Mouse (Mus musculus) liver, postnatal 0 days (tissue): ENCODE results near the gene Macc1. TPM values are rescaled to one million over a fixed set of nuclear protein-coding genes. Genes with fewer than 3 reads are reported as not detected.

ENCODE experiments used
- ATAC-seq: fragments of 200-750 bp; cut with Nextera tagmentation; 2 replicates; pipeline ENCODE4 v1.8.0; 2017; ENCODE audit warnings: mild to moderate bottlenecking, moderate library complexity
- DNase-seq: peaks from one replicate; pipeline ENCODE4 v3.0.0-alpha.2; 2016
- H3K27ac ChIP-seq: fragments of 300-500 bp; sonication (generic); 2 replicates; pipeline ENCODE4 v1.5.1; 2014; ENCODE audit warnings: antibody characterized with exemption, moderate library complexity, mild to moderate bottlenecking, low read depth
- H3K27me3 ChIP-seq: fragments of 300-500 bp; sonication (generic); 2 replicates; pipeline ENCODE4 v1.6.1; 2014; ENCODE audit warnings: low read length, control low read depth, mixed read lengths; ENCODE audit not compliant: insufficient read depth
- H3K36me3 ChIP-seq: fragments of 300-500 bp; sonication (generic); replicated peaks from 2 replicates; pipeline ENCODE4 v1.6.1; 2014; ENCODE audit warnings: mild to moderate bottlenecking, control low read depth, low read length, moderate library complexity, mixed read lengths; ENCODE audit not compliant: insufficient read depth
- H3K4me1 ChIP-seq: fragments of 300-500 bp; sonication (generic); 2 replicates; pipeline ENCODE4 v1.6.1; 2014; ENCODE audit warnings: antibody characterized with exemption, mild to moderate bottlenecking, control low read depth; ENCODE audit not compliant: insufficient read depth
- H3K4me2 ChIP-seq: fragments of 300-500 bp; sonication (generic); 2 replicates; pipeline ENCODE4 v1.6.1; 2014; ENCODE audit warnings: low read depth, mild to moderate bottlenecking, low read length, moderate library complexity, mixed read lengths
- H3K4me3 ChIP-seq: fragments of 300-500 bp; sonication (generic); 2 replicates; pipeline ENCODE4 v1.5.1; 2014; ENCODE audit warnings: low read depth, low read length
- H3K9ac ChIP-seq: fragments of 300-500 bp; sonication (generic); replicated peaks from 2 replicates; pipeline ENCODE4 v1.6.1; 2014; ENCODE audit warnings: mild to moderate bottlenecking, moderate library complexity
- H3K9me3 ChIP-seq: fragments of 300-500 bp; sonication (generic); 2 replicates; pipeline ENCODE4 v1.6.1; 2016; ENCODE audit warnings: mild to moderate bottlenecking, control low read depth, low read length, mixed read lengths
- CTCF ChIP-seq: sonication (generic); IDR thresholded peaks from 2 replicates; pipeline ENCODE4 v1.5.1; 2016; ENCODE audit warnings: antibody characterized with exemption, low read depth
- EP300 ChIP-seq: IDR thresholded peaks from 2 replicates; pipeline ENCODE4 v1.6.1; 2016; ENCODE audit warnings: antibody characterized with exemption, low read depth, mild to moderate bottlenecking
- WGBS: fragments of 180-500 bp; shearing (Covaris S2); extraction: QIAGEN DNeasy Blood & Tissue Kit; methylation state at CpG from one replicate; pipeline ENCODE4 v1.1.7; 2014; ENCODE audit not compliant: insufficient replicate concordance; 5-methylcytosine and 5-hydroxymethylcytosine counted together
- polyA plus RNA-seq: library from polyadenylated mRNA; unstranded; fragments of >200 nt; fragmentation: Nextera tagmentation; extraction: Ambion mirVana; gene quantifications from 2 replicates; pipeline ENCODE4 v1.2.1, GENCODE M21; 2015

Gene Macc1
- polyA plus RNA-seq, 1 experiment from 2014 or later: 0.04 TPM

- H3K9me3 ChIP-seq: no peaks in the 10 kb centered on the region
- H3K4me1 ChIP-seq: no peaks in the 10 kb centered on the region
- no peak for DNase-seq
- no peak overlapping the region for H3K27ac ChIP-seq
- TF ChIP-seq EP300 (no peak), CTCF (no peak)
- no peaks in the 10 kb centered on the region for H3K27me3 ChIP-seq
- no peak overlapping the region for H3K9ac ChIP-seq
- 85% methylated on average over 5 of the region's 6 CpGs for WGBS
- H3K4me3 ChIP-seq: no peak overlapping the region
- H3K4me2 ChIP-seq: no peak overlapping the region
- no peaks in the 10 kb centered on the region for H3K36me3 ChIP-seq
- ATAC-seq: no peak
These were observed 22.5 kb upstream of the Macc1 start for GRCm38 (mm10) chr12:119291618-119292017.

GRCm38 (mm10) chr12:119303618-119304017 is 10.5 kb upstream of the Macc1 start:
- ATAC-seq (no peak), DNase-seq (no peak)
- no peak overlapping the region for H3K27ac ChIP-seq
- no peaks in the 10 kb centered on the region for H3K4me1 ChIP-seq
- no peaks in the 10 kb centered on the region for H3K27me3 ChIP-seq
- H3K36me3 ChIP-seq: no peaks in the 10 kb centered on the region
- H3K9ac ChIP-seq: no peak overlapping the region
- TF ChIP-seq CTCF (no peak), EP300 (no peak)
- no peak overlapping the region for H3K4me3 ChIP-seq
- no peak overlapping the region for H3K4me2 ChIP-seq
- H3K9me3 ChIP-seq: no peaks in the 10 kb centered on the region

- WGBS: 45% methylated on average over 3 of the region's 3 CpGs
- Histone ChIP-seq H3K27me3 (no peaks in the 10 kb centered on the region), H3K9ac (no peak overlapping the region), H3K4me1 (no peaks in the 10 kb centered on the region), H3K4me2 (no peak overlapping the region), H3K36me3 (no peaks in the 10 kb centered on the region), H3K4me3 (no peak overlapping the region), H3K27ac (no peak overlapping the region), H3K9me3 (no peaks in the 10 kb centered on the region)
- no peak for ATAC-seq
- TF ChIP-seq CTCF (no peak), EP300 (no peak)
- no peak for DNase-seq
These were observed 881 bp upstream of the Macc1 start for GRCm38 (mm10) chr12:119313014-119313763.

- H3K4me2 ChIP-seq: no peak overlapping the region
- H3K27ac ChIP-seq: no peak overlapping the region
- no peak overlapping the region for H3K4me3 ChIP-seq
- no peaks in the 10 kb centered on the region for H3K9me3 ChIP-seq
- WGBS: 73% methylated on average over 1 of the region's 1 CpGs
- H3K36me3 ChIP-seq: no peaks in the 10 kb centered on the region
- no peak overlapping the region for H3K9ac ChIP-seq
- no peak for ATAC-seq
- DNase-seq: no peak
- TF ChIP-seq CTCF (no peak), EP300 (no peak)
- H3K27me3 ChIP-seq: no peaks in the 10 kb centered on the region
- H3K4me1 ChIP-seq: no peaks in the 10 kb centered on the region
These were observed 4.7 kb downstream of the Macc1 start for GRCm38 (mm10) chr12:119318799-119319198.

GRCm38 (mm10) chr12:119325400-119325799 is 11.3 kb downstream of the Macc1 start:
- no peak for TF ChIP-seq EP300
- peak; percentile 36; the same call in 1 of the 2 replicates for TF ChIP-seq CTCF
- DNase-seq: no peak

GRCm38 (mm10) chr12:119330644-119331043 is 16.6 kb downstream of the Macc1 start:
- H3K4me1 ChIP-seq: no peaks in the 10 kb centered on the region
- H3K36me3 ChIP-seq: no peaks in the 10 kb centered on the region
- no peak overlapping the region for H3K9ac ChIP-seq
- no peak for ATAC-seq
- no peak overlapping the region for H3K4me3 ChIP-seq
- DNase-seq: no peak
- no peak for TF ChIP-seq EP300
- TF ChIP-seq CTCF: no peak
- no peak overlapping the region for H3K27ac ChIP-seq
- no peaks in the 10 kb centered on the region for H3K9me3 ChIP-seq
- no peaks in the 10 kb centered on the region for H3K27me3 ChIP-seq
- no peak overlapping the region for H3K4me2 ChIP-seq
- 74% methylated on average over 4 of the region's 4 CpGs for WGBS

More at GRCm38 (mm10) chr12:119325400-119325799, 11.3 kb downstream of the Macc1 start:
- Histone ChIP-seq H3K27me3 (no peaks in the 10 kb centered on the region), H3K4me1 (no peaks in the 10 kb centered on the region), H3K36me3 (no peaks in the 10 kb centered on the region), H3K4me2 (no peak overlapping the region), H3K9me3 (no peaks in the 10 kb centered on the region), H3K4me3 (no peak overlapping the region), H3K27ac (no peak overlapping the region), H3K9ac (no peak overlapping the region)
- ATAC-seq: no peak
